Mouse (Mus musculus): Measurements from ENCODE around the gene Gpx4.

The Gpx4 gene

DNA sequence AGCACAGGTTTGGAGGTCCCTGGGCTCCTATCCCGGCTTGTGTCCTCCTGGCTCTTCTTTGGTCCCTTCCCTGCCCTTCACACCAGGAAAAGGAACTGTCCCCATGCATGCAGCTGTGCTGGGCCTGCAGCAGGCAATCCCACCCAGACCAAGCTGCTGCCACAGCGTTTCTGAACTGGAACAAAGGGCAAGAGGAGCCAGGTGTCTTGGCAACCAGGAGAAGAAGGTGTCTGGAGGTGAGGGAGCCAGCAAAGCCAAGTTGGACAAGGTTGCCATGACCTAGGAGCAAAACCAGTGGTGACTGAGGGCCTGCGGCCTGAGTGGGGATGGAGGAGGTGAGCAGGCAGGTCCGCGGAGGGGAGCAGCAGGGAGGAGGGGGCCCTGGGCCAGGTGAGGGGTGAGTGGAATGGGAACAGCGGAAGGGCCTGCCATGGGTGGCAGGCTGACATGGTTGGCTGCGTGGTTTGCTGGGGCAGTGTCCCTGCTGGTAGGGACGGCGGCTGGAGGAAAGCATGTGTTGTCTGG is at the start of gene Gpx4:
Gene Gpx4 (plus strand): TSS at position 126 of the 525 bp plus-strand sequence.
- Histone ChIP-seq H3K27me3 (ENCODE audit: control insufficient read depth, insufficient read depth, low read length, poor library complexity, severe bottlenecking) (no peaks in the 10 kb centered on the region), H3K36me3 (ENCODE audit: control insufficient read depth, insufficient read depth, low read length, poor library complexity, severe bottlenecking) (no peaks in the 10 kb centered on the region)
- DNase-seq (ENCODE audit: low read depth, low spot score): no peak

- no peak for DNase-seq (ENCODE audit: low read depth, low spot score)
- Histone ChIP-seq H3K36me3 (ENCODE audit: control insufficient read depth, insufficient read depth, low read length, poor library complexity, severe bottlenecking) (peaks cover 6% of the 10 kb centered on the region; the same call in 1 of the 2 replicates), H3K27me3 (ENCODE audit: control insufficient read depth, insufficient read depth, low read length, poor library complexity, severe bottlenecking) (no peaks in the 10 kb centered on the region)
These were observed 49.1 kb upstream of the Gpx4 start for GRCm38 (mm10) chr10:79997819-79998218.

GRCm38 (mm10) chr10:80001945-80002344 is 45.0 kb upstream of the Gpx4 start:
- no peak for DNase-seq (ENCODE audit: low read depth, low spot score)
- peaks cover 3% of the 10 kb centered on the region; the same call in 1 of the 2 replicates for H3K36me3 ChIP-seq (ENCODE audit: control insufficient read depth, insufficient read depth, low read length, poor library complexity, severe bottlenecking)

GRCm38 (mm10) chr10:80002829-80003228 is 44.1 kb upstream of the Gpx4 start:
- Histone ChIP-seq H3K36me3 (ENCODE audit: control insufficient read depth, insufficient read depth, low read length, poor library complexity, severe bottlenecking) (peaks cover 3% of the 10 kb centered on the region), H3K27me3 (ENCODE audit: control insufficient read depth, insufficient read depth, low read length, poor library complexity, severe bottlenecking) (no peaks in the 10 kb centered on the region)
- no peak for DNase-seq (ENCODE audit: low read depth, low spot score)

More at GRCm38 (mm10) chr10:80001945-80002344, 45.0 kb upstream of the Gpx4 start:
- H3K27me3 ChIP-seq (ENCODE audit: control insufficient read depth, insufficient read depth, low read length, poor library complexity, severe bottlenecking): no peaks in the 10 kb centered on the region

- no peak for DNase-seq (ENCODE audit: low read depth, low spot score)
- peaks cover 4% of the 10 kb centered on the region for H3K36me3 ChIP-seq (ENCODE audit: control insufficient read depth, insufficient read depth, low read length, poor library complexity, severe bottlenecking)
- no peaks in the 10 kb centered on the region for H3K27me3 ChIP-seq (ENCODE audit: control insufficient read depth, insufficient read depth, low read length, poor library complexity, severe bottlenecking)
These were observed 43.4 kb upstream of the Gpx4 start for GRCm38 (mm10) chr10:80003374-80004232.

GRCm38 (mm10) chr10:80004233-80004705 is 42.7 kb upstream of the Gpx4 start:
- H3K36me3 ChIP-seq (ENCODE audit: control insufficient read depth, insufficient read depth, low read length, poor library complexity, severe bottlenecking): peaks cover 6% of the 10 kb centered on the region
- DNase-seq (ENCODE audit: low read depth, low spot score): no peak

DNA sequence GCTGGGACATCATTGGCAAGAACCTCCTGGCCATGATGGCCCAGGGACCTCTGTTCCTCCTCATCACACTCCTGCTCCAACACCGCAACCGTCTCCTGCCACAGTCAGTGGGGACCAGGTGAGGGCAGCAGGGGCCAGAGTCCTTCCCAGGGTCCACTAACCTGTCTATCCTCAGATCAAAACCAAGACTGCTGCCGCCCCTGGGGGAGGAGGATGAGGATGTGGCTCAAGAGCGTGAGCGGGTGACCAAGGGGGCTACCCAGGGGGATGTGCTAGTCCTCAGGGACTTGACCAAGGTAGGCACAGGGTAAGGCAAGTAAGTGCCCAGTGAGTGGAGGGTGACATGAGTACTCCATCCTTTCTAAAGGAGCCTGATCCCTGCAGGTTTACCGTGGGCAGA is 35.2 kb upstream of the Gpx4 start:
- DNase-seq (ENCODE audit: low read depth, low spot score): no peak
- H3K27me3 ChIP-seq (ENCODE audit: control insufficient read depth, insufficient read depth, low read length, poor library complexity, severe bottlenecking): no peaks in the 10 kb centered on the region
- peaks cover 14% of the 10 kb centered on the region for H3K36me3 ChIP-seq (ENCODE audit: control insufficient read depth, insufficient read depth, low read length, poor library complexity, severe bottlenecking)

More at GRCm38 (mm10) chr10:80004233-80004705, 42.7 kb upstream of the Gpx4 start:
- no peaks in the 10 kb centered on the region for H3K27me3 ChIP-seq (ENCODE audit: control insufficient read depth, insufficient read depth, low read length, poor library complexity, severe bottlenecking)

GRCm38 (mm10) chr10:80013609-80014008 is 33.4 kb upstream of the Gpx4 start:
- DNase-seq (ENCODE audit: low read depth, low spot score): no peak
- Histone ChIP-seq H3K36me3 (ENCODE audit: control insufficient read depth, insufficient read depth, low read length, poor library complexity, severe bottlenecking) (peaks cover 12% of the 10 kb centered on the region), H3K27me3 (ENCODE audit: control insufficient read depth, insufficient read depth, low read length, poor library complexity, severe bottlenecking) (no peaks in the 10 kb centered on the region)

- DNase-seq (ENCODE audit: low read depth, low spot score): peak; percentile 50
- Histone ChIP-seq H3K27me3 (ENCODE audit: control insufficient read depth, insufficient read depth, low read length, poor library complexity, severe bottlenecking) (no peaks in the 10 kb centered on the region), H3K36me3 (ENCODE audit: control insufficient read depth, insufficient read depth, low read length, poor library complexity, severe bottlenecking) (peaks cover 11% of the 10 kb centered on the region; the same call in 1 of the 2 replicates)
These were observed 32.3 kb upstream of the Gpx4 start for GRCm38 (mm10) chr10:80014484-80015290.

DNA sequence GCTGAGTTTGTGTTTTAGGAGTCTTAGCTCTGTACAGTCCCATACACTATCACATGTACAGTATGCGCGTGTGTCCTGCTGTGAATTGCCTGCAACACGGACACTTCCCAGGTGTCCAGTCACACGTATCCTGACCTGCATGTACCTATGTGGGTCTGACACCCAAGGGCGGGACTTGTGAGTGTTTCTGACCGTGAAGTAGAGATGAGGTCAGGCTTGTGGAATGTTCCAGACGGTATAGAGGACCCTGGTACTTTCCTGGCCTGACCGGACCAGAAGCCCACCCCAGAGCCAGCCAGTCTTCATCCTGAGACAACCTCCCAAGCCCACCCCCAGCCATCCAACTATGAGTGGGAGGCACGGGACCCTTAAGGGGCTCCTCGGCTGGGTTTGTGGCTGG is 31.4 kb upstream of the Gpx4 start:
- Histone ChIP-seq H3K27me3 (ENCODE audit: control insufficient read depth, insufficient read depth, low read length, poor library complexity, severe bottlenecking) (no peaks in the 10 kb centered on the region), H3K36me3 (ENCODE audit: control insufficient read depth, insufficient read depth, low read length, poor library complexity, severe bottlenecking) (peaks cover 12% of the 10 kb centered on the region)
- no peak for DNase-seq (ENCODE audit: low read depth, low spot score)

GRCm38 (mm10) chr10:80016511-80016910 is 30.5 kb upstream of the Gpx4 start, which contains the start of gene Arhgap45:
Arhgap45 (plus strand) TSS chr10:80016653.
- DNase-seq (ENCODE audit: low read depth, low spot score): peak; percentile 90
- H3K27me3 ChIP-seq (ENCODE audit: control insufficient read depth, insufficient read depth, low read length, poor library complexity, severe bottlenecking): no peaks in the 10 kb centered on the region
- peaks cover 15% of the 10 kb centered on the region for H3K36me3 ChIP-seq (ENCODE audit: control insufficient read depth, insufficient read depth, low read length, poor library complexity, severe bottlenecking)

DNA sequence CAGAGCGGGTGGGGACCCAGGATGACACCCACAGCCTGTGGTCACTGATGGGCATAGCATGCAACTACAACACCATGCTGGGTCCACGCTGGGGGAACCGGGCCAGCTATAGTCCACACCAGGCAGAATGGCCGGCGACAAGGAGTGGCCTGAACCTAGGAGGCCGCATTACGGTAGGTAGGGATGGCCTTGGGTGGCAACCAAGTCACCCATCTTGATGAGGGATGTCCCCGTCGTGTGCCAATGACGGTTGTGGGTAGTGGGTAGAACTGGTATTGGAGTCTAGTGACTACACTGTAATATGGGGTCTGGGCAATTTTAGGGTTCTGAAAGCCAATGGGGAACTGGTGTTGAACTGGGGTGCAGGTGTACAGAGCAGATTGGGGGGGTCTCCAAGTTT is 30.0 kb upstream of the Gpx4 start:
- peak; percentile 59 for DNase-seq (ENCODE audit: low read depth, low spot score)
- peaks cover 18% of the 10 kb centered on the region for H3K36me3 ChIP-seq (ENCODE audit: control insufficient read depth, insufficient read depth, low read length, poor library complexity, severe bottlenecking)

GRCm38 (mm10) chr10:80017361-80017760 is 29.6 kb upstream of the Gpx4 start:
- peaks cover 22% of the 10 kb centered on the region for H3K36me3 ChIP-seq (ENCODE audit: control insufficient read depth, insufficient read depth, low read length, poor library complexity, severe bottlenecking)
- no peaks in the 10 kb centered on the region for H3K27me3 ChIP-seq (ENCODE audit: control insufficient read depth, insufficient read depth, low read length, poor library complexity, severe bottlenecking)
- peak; percentile 90 for DNase-seq (ENCODE audit: low read depth, low spot score)

More for the DNA sequence above, 30.0 kb upstream of the Gpx4 start:
- no peaks in the 10 kb centered on the region for H3K27me3 ChIP-seq (ENCODE audit: control insufficient read depth, insufficient read depth, low read length, poor library complexity, severe bottlenecking)

DNA sequence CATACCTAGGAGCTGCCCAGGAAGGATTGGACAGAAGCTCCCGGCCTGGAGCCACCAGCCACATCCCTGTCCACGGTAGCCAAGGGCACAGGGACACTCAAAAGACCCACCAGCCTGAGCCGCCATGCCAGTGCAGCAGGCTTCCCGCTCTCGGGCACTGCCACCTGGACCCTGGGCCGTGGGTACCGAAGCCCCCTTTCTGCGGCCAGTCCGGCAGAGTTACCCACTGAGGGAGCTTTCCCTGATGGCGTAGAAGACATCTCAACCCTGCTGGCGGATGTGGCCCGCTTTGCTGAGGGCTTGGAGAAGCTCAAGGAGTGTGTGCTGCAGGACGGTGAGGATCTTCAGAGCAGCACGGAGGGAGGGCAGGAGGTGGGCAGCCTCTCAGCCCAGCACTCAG is 29.2 kb upstream of the Gpx4 start:
- Histone ChIP-seq H3K36me3 (ENCODE audit: control insufficient read depth, insufficient read depth, low read length, poor library complexity, severe bottlenecking) (peaks cover 23% of the 10 kb centered on the region), H3K27me3 (ENCODE audit: control insufficient read depth, insufficient read depth, low read length, poor library complexity, severe bottlenecking) (no peaks in the 10 kb centered on the region)
- no peak for DNase-seq (ENCODE audit: low read depth, low spot score)

Data from splenic B cell, adult 2 months (primary cell).